Mouse (Mus musculus): ENCODE data around the gene Osbpl11.
"Not testable (repeated sequence)": the region's sequence is repeated elsewhere in the genome, so short reads cannot be mapped to it uniquely, and the experiment has no call there.

The Osbpl11 gene

GRCm38 (mm10) chr16:33177722-33178121 is 7.1 kb upstream of the Osbpl11 start:
- no peak for DNase-seq (ENCODE audit: low read depth)

GRCm38 (mm10) chr16:33178278-33179074 is 6.4 kb upstream of the Osbpl11 start:
- no peak for DNase-seq (ENCODE audit: low read depth)

- DNase-seq (ENCODE audit: low read depth), result not testable (repeated sequence)
These were observed 5.6 kb upstream of the Osbpl11 start for GRCm38 (mm10) chr16:33179222-33179621.

- DNase-seq (ENCODE audit: low read depth), result no peak
These were observed 5.0 kb upstream of the Osbpl11 start for GRCm38 (mm10) chr16:33179911-33180310.

GRCm38 (mm10) chr16:33180793-33181192 is 4.1 kb upstream of the Osbpl11 start:
- DNase-seq (ENCODE audit: low read depth), result no peak

- peak; percentile 69 for DNase-seq (ENCODE audit: low read depth)
These were observed 583 bp downstream of the Osbpl11 start for GRCm38 (mm10) chr16:33185261-33186046.

GRCm38 (mm10) chr16:33186134-33186533 is 1.3 kb downstream of the Osbpl11 start:
- DNase-seq (ENCODE audit: low read depth), result peak; percentile 35

- peak; percentile 43 for DNase-seq (ENCODE audit: low read depth)
These were observed 3.2 kb downstream of the Osbpl11 start for GRCm38 (mm10) chr16:33188076-33188475.

- no peak for DNase-seq (ENCODE audit: low read depth)
These were observed 6.8 kb downstream of the Osbpl11 start for GRCm38 (mm10) chr16:33191671-33192091.

- no peak for DNase-seq (ENCODE audit: low read depth)
These were observed 7.4 kb downstream of the Osbpl11 start for GRCm38 (mm10) chr16:33192280-33192679.

GRCm38 (mm10) chr16:33193649-33194048 is 8.8 kb downstream of the Osbpl11 start:
- peak; percentile 72 for DNase-seq (ENCODE audit: low read depth)

GRCm38 (mm10) chr16:33195686-33196313 is 10.9 kb downstream of the Osbpl11 start:
- peak; percentile 56 for DNase-seq (ENCODE audit: low read depth)

GRCm38 (mm10) chr16:33196578-33196977 is 11.7 kb downstream of the Osbpl11 start:
- no peak for DNase-seq (ENCODE audit: low read depth)

GRCm38 (mm10) chr16:33200589-33200988 is 15.7 kb downstream of the Osbpl11 start:
- peak; percentile 28 for DNase-seq (ENCODE audit: low read depth)

- no peak for DNase-seq (ENCODE audit: low read depth)
These were observed 25.9 kb downstream of the Osbpl11 start for GRCm38 (mm10) chr16:33210812-33211211.

- no peak for DNase-seq (ENCODE audit: low read depth)
These were observed 31.6 kb downstream of the Osbpl11 start for GRCm38 (mm10) chr16:33216313-33217003.

GRCm38 (mm10) chr16:33217553-33218085 is 32.7 kb downstream of the Osbpl11 start:
- not testable (repeated sequence) for DNase-seq (ENCODE audit: low read depth)

- no peak for DNase-seq (ENCODE audit: low read depth)
These were observed 37.6 kb downstream of the Osbpl11 start for GRCm38 (mm10) chr16:33222482-33222881.

GRCm38 (mm10) chr16:33224381-33224780 is 39.5 kb downstream of the Osbpl11 start:
- DNase-seq (ENCODE audit: low read depth), result no peak

- DNase-seq (ENCODE audit: low read depth), result no peak
These were observed 49.3 kb downstream of the Osbpl11 start for GRCm38 (mm10) chr16:33234128-33234527.

GRCm38 (mm10) chr16:33236151-33236550 is 51.3 kb downstream of the Osbpl11 start:
- no peak for DNase-seq (ENCODE audit: low read depth)

- no peak for DNase-seq (ENCODE audit: low read depth)
These were observed 54.4 kb downstream of the Osbpl11 start for GRCm38 (mm10) chr16:33239305-33239704.
